Mouse (Mus musculus): ENCODE data around the gene Zmiz1. TPM values are rescaled to one million over a fixed set of nuclear protein-coding genes. Genes with fewer than 3 reads are reported as not detected.

The Zmiz1 gene
- polyA plus RNA-seq, 1 experiment from 2014 or later, result 21.2 TPM

DNA sequence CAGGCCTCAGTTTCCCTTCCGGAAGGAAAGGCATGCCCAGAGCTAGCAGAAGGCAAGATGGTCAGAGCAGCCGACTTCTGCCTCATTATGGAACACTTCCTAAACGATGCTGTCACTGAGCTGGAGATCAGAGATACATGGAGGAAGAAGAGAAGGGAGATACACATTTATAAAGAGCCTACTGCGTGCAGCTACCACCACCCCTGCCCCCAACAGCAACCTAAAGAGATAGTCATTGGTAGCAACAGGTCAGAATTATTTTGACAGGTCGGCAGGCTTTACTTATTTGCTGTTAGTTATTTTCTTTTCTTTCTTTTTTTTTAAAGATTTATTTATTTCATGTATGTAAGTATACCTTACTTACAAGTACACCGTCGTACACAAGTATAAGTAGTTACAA lies 90.1 kb downstream of the Zmiz1 start:
- Histone ChIP-seq H3K27me3 (replicated peaks; ENCODE audit: control insufficient read depth, insufficient read depth, low read length) (no peaks in the 10 kb centered on the region), H3K4me1 (ENCODE audit: control insufficient read depth, insufficient read depth, low read length) (peaks cover 38% of the 10 kb centered on the region), H3K4me3 (ENCODE audit: low read length) (no peak overlapping the region), H3K27ac (ENCODE audit: low read length) (no peak overlapping the region), H3K4me2 (ENCODE audit: low read depth, low read length) (no peak overlapping the region), H3K9ac (ENCODE audit: low read depth, low read length) (no peak overlapping the region), H3K9me3 (ENCODE audit: control insufficient read depth, low read length) (no peaks in the 10 kb centered on the region), H3K36me3 (ENCODE audit: control insufficient read depth, insufficient read depth, low read length) (no peaks in the 10 kb centered on the region)
- no peak for ATAC-seq
- WGBS, result 87% methylated on average over 7 of the region's 7 CpGs

DNA sequence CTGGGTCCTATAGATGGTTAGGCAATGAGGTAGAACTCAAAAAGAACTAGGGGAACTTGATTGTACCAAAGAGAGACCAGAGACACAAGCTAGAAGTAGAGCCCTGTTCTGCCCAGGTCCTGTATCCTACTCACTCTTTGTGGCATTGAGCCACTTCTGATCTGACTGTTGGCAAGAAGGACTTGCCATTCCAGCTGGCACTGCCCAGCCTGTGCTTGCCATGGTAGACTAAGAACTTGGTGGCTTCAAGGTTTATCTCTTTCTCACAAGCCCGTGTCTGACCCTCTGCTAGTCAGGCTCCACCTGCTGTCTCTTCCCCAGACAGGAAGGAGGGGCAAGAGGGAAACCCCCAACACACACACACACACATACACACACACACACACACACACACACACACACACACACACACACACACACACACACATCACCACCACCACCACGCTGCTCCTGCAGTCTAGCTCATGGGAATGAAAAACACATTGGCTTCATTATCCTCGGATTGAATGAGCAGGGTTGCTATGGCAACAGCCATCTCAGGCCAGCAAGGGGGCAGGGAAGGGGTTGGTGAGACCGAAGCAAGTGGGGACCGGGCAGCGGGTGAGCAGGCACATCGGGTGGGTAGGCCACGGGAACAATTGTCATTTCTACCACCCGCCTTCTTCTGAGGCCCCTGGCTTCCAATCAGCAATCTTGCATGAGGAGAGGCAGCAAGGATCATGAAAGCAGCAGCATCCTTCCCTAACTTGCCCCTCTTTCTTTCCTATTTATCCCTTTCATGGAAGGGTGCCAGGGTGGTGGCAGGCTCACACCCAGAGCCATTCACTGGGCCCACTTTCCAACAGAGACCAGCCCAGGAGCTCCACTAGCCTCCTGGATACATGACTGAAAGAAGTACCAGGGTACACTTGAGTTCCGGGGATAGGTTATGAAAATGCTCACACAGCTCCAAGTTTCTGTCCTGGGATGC lies 91.2 kb downstream of the Zmiz1 start:
- H3K27me3 ChIP-seq (replicated peaks; ENCODE audit: control insufficient read depth, insufficient read depth, low read length), result no peaks in the 10 kb centered on the region
- H3K4me1 ChIP-seq (ENCODE audit: control insufficient read depth, insufficient read depth, low read length), result peaks cover 47% of the 10 kb centered on the region
- WGBS, result 65% methylated on average over 10 of the region's 10 CpGs
- ATAC-seq, result no peak
- H3K36me3 ChIP-seq (ENCODE audit: control insufficient read depth, insufficient read depth, low read length), result no peaks in the 10 kb centered on the region
- H3K9me3 ChIP-seq (ENCODE audit: control insufficient read depth, low read length), result no peaks in the 10 kb centered on the region
- no peak overlapping the region for H3K27ac ChIP-seq (ENCODE audit: low read length)
- no peak overlapping the region for H3K4me3 ChIP-seq (ENCODE audit: low read length)
- no peak overlapping the region for H3K9ac ChIP-seq (ENCODE audit: low read depth, low read length)
- H3K4me2 ChIP-seq (ENCODE audit: low read depth, low read length), result no peak overlapping the region

DNA sequence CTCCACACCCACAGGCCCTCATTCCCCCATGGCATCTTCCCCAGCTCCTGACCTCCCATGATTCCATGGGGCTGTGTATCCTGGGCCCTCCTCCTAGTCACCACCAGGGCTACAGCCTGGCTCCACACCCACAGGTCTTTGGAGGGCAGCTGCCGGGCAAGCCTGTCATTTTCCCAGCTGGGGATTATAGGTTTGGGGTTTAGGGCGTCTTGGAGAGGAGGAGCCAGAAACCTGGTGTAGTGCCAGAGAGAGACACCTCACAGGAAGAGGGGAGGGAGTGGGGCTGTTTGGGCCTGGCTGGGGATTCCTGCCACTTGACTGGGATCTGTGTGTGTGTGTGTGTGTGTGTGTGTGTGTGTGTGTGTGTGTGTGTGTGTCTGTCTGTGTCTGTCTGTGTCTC lies 92.7 kb downstream of the Zmiz1 start:
- 10% methylated on average over 2 of the region's 2 CpGs for WGBS
- Histone ChIP-seq H3K9ac (ENCODE audit: low read depth, low read length) (peak overlapping the region; percentile 15; the same call in 1 of the 2 replicates), H3K4me3 (ENCODE audit: low read length) (no peak overlapping the region), H3K27ac (ENCODE audit: low read length) (no peak overlapping the region), H3K4me1 (ENCODE audit: control insufficient read depth, insufficient read depth, low read length) (peaks cover 59% of the 10 kb centered on the region), H3K4me2 (ENCODE audit: low read depth, low read length) (no peak overlapping the region), H3K27me3 (replicated peaks; ENCODE audit: control insufficient read depth, insufficient read depth, low read length) (no peaks in the 10 kb centered on the region), H3K9me3 (ENCODE audit: control insufficient read depth, low read length) (no peaks in the 10 kb centered on the region), H3K36me3 (ENCODE audit: control insufficient read depth, insufficient read depth, low read length) (no peaks in the 10 kb centered on the region)
- no peak for ATAC-seq

DNA sequence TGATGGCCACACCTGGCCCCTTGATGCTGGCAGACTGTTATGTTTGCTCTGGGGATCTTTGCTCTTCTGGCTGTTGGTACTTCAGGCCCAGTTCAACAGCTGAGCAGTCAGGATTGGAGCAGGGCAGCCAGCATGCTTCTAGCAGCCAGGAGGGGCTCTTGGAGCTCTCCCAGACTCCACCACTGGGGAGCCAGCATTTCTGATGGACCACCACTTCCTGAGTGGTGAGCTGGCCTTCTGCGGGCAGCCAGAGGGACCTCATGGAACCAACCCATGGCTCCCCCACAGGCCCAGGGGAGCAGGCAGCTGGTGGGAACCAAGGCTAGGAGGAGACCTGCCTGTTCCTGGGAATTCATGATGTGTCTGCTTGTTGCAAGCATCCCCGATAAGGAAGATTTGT lies 94.4 kb downstream of the Zmiz1 start:
- H3K27me3 ChIP-seq (replicated peaks; ENCODE audit: control insufficient read depth, insufficient read depth, low read length), result no peaks in the 10 kb centered on the region
- 40% methylated on average over 2 of the region's 2 CpGs for WGBS
- no peaks in the 10 kb centered on the region for H3K9me3 ChIP-seq (ENCODE audit: control insufficient read depth, low read length)
- H3K4me3 ChIP-seq (ENCODE audit: low read length), result no peak overlapping the region
- H3K27ac ChIP-seq (ENCODE audit: low read length), result peak overlapping the region; percentile 34; the same call in 1 of the 2 replicates
- no peak for ATAC-seq
- H3K4me1 ChIP-seq (ENCODE audit: control insufficient read depth, insufficient read depth, low read length), result peaks cover 53% of the 10 kb centered on the region
- H3K9ac ChIP-seq (ENCODE audit: low read depth, low read length), result peak overlapping the region; percentile 5; the same call in 1 of the 2 replicates
- no peak overlapping the region for H3K4me2 ChIP-seq (ENCODE audit: low read depth, low read length)
- peaks cover 2% of the 10 kb centered on the region; the same call in 1 of the 2 replicates for H3K36me3 ChIP-seq (ENCODE audit: control insufficient read depth, insufficient read depth, low read length)

DNA sequence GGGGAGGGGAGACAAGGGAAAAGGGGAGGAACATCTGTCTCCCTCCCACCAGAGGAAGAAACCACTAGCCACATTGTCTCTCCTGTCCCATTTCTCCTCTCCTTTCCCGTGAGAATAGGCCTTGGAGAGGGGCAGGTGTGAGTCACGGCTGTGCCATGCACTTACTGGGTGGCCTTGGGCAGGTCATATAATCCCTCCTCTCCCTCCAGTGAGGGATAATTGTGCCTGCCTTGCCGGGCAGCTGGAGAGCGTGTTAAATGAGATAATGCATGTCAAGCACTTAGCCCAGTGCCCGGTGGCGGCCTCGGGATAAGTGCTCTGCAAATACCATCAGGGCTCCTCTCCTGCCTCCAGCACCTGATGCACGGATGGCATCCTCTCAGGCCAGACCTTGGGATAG lies 95.8 kb downstream of the Zmiz1 start:
- Histone ChIP-seq H3K4me2 (ENCODE audit: low read depth, low read length) (no peak overlapping the region), H3K36me3 (ENCODE audit: control insufficient read depth, insufficient read depth, low read length) (peaks cover 2% of the 10 kb centered on the region; the same call in 1 of the 2 replicates), H3K4me3 (ENCODE audit: low read length) (no peak overlapping the region), H3K4me1 (ENCODE audit: control insufficient read depth, insufficient read depth, low read length) (peaks cover 48% of the 10 kb centered on the region), H3K9me3 (ENCODE audit: control insufficient read depth, low read length) (no peaks in the 10 kb centered on the region), H3K27ac (ENCODE audit: low read length) (0 out of 2 replicates have a peak overlapping the region, but pooled peaks have one; percentile 27), H3K27me3 (replicated peaks; ENCODE audit: control insufficient read depth, insufficient read depth, low read length) (no peaks in the 10 kb centered on the region), H3K9ac (ENCODE audit: low read depth, low read length) (0 out of 2 replicates have a peak overlapping the region, but pooled peaks have one; percentile 21)
- ATAC-seq, result peak; percentile 32
- 15% methylated on average over 8 of the region's 8 CpGs for WGBS

DNA sequence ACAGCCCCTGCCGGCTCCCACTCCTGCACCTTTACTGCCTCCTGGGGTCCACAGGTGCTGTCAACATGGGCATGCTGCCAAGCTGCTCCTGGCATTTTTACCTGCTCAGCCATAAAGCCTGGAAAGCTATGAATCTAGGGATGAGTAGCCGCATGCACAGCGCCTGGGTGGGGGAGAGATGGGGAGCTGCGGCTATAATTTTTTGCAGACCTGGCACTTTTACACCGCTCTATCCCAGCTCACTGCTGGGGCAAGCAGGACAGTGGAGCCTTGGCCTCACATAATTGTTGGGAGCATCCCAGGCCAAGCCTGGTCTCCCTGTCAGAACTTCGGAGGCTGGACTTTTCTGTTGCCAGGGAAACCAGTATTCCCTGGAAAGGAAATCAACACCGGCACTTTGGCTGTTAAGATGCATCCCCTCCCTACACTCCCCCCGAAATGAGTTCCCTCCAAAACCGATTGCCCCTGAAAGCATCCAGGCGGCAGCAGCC lies 96.4 kb downstream of the Zmiz1 start:
- Histone ChIP-seq H3K9me3 (ENCODE audit: control insufficient read depth, low read length) (no peaks in the 10 kb centered on the region), H3K4me1 (ENCODE audit: control insufficient read depth, insufficient read depth, low read length) (peaks cover 53% of the 10 kb centered on the region), H3K9ac (ENCODE audit: low read depth, low read length) (peak overlapping the region; percentile 38; the same call in 1 of the 2 replicates), H3K4me3 (ENCODE audit: low read length) (no peak overlapping the region), H3K27ac (ENCODE audit: low read length) (peak overlapping the region; percentile 30), H3K4me2 (ENCODE audit: low read depth, low read length) (no peak overlapping the region), H3K36me3 (ENCODE audit: control insufficient read depth, insufficient read depth, low read length) (peaks cover 2% of the 10 kb centered on the region; the same call in 1 of the 2 replicates), H3K27me3 (replicated peaks; ENCODE audit: control insufficient read depth, insufficient read depth, low read length) (no peaks in the 10 kb centered on the region)
- 0 out of 2 replicates have a peak, but pooled peaks have one; percentile 23 for ATAC-seq
- 28% methylated on average over 10 of the region's 10 CpGs for WGBS

DNA sequence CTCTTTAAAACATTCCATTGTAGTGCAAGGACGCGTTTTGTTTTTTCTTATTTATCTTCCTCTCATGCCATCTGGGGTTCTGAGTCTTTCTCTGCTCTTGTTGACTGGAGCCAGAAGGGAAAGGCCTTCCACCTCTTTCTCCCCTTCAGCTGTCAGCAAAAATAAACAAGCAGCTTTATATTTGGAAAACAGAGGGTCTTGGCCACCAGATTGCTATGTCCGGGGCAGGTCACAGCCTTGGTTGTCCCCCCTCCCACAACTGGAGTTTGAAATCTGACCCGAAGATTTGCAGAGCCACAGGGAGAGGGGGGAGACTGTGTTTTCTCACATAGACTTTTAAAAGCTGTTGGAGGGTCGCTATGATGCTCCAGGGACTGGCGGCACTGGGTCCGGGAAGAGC lies 96.9 kb downstream of the Zmiz1 start:
- no peak for ATAC-seq
- H3K4me3 ChIP-seq (ENCODE audit: low read length), result no peak overlapping the region
- H3K27ac ChIP-seq (ENCODE audit: low read length), result peak overlapping the region; percentile 30
- peak overlapping the region; percentile 38; the same call in 1 of the 2 replicates for H3K9ac ChIP-seq (ENCODE audit: low read depth, low read length)
- no peaks in the 10 kb centered on the region for H3K9me3 ChIP-seq (ENCODE audit: control insufficient read depth, low read length)
- H3K36me3 ChIP-seq (ENCODE audit: control insufficient read depth, insufficient read depth, low read length), result peaks cover 2% of the 10 kb centered on the region; the same call in 1 of the 2 replicates
- peaks cover 53% of the 10 kb centered on the region for H3K4me1 ChIP-seq (ENCODE audit: control insufficient read depth, insufficient read depth, low read length)
- no peaks in the 10 kb centered on the region for H3K27me3 ChIP-seq (replicated peaks; ENCODE audit: control insufficient read depth, insufficient read depth, low read length)
- WGBS, result 24% methylated on average over 7 of the region's 7 CpGs
- no peak overlapping the region for H3K4me2 ChIP-seq (ENCODE audit: low read depth, low read length)

DNA sequence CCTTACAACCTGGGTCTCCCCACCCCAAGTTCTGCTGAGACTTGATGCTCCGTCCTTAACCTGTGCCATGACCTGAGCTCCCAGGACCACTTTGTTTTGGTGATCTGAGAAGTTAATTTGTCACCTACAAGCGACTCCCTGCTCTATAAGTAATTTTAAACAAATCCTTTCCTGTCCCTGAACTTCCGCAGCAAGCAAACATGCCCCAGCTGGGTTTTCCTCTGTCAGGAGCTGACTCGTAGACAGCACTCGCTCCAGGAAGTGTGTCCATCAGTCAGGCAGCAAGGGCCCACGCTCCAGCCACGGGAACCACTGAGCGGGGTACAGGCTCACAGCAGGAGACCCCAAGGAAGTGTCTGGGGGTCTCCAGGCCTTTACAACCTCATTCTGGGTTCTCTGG lies 98.0 kb downstream of the Zmiz1 start:
- no peak for ATAC-seq
- no peak overlapping the region for H3K4me2 ChIP-seq (ENCODE audit: low read depth, low read length)
- no peaks in the 10 kb centered on the region for H3K27me3 ChIP-seq (replicated peaks; ENCODE audit: control insufficient read depth, insufficient read depth, low read length)
- no peaks in the 10 kb centered on the region for H3K9me3 ChIP-seq (ENCODE audit: control insufficient read depth, low read length)
- H3K27ac ChIP-seq (ENCODE audit: low read length), result peak overlapping the region; percentile 55
- H3K9ac ChIP-seq (ENCODE audit: low read depth, low read length), result no peak overlapping the region
- H3K4me3 ChIP-seq (ENCODE audit: low read length), result no peak overlapping the region
- peaks cover 2% of the 10 kb centered on the region; the same call in 1 of the 2 replicates for H3K36me3 ChIP-seq (ENCODE audit: control insufficient read depth, insufficient read depth, low read length)
- WGBS, result 23% methylated on average over 8 of the region's 8 CpGs
- peaks cover 60% of the 10 kb centered on the region for H3K4me1 ChIP-seq (ENCODE audit: control insufficient read depth, insufficient read depth, low read length)

DNA sequence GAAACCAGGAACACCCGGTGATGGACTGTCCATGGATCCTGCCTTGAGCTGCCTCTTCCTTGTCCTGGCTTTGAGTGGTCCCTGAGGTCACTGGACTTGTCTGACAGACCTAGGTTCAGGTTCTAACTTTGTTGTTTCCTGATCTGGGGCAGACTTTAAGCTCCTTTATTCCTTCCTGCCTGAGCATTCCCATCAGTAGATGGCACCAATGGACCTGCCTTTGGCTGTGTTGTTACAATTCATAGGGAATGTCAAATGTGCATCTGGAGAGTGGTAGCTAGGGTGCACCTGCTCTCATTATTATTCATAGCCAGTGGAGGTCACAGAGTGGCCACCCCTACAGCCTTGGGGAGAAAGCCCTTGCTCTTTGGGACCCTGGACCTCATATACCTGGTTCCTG lies 99.5 kb downstream of the Zmiz1 start:
- Histone ChIP-seq H3K27me3 (replicated peaks; ENCODE audit: control insufficient read depth, insufficient read depth, low read length) (no peaks in the 10 kb centered on the region), H3K4me2 (ENCODE audit: low read depth, low read length) (no peak overlapping the region), H3K36me3 (ENCODE audit: control insufficient read depth, insufficient read depth, low read length) (peaks cover 3% of the 10 kb centered on the region; the same call in 1 of the 2 replicates), H3K4me1 (ENCODE audit: control insufficient read depth, insufficient read depth, low read length) (peaks cover 54% of the 10 kb centered on the region), H3K9ac (ENCODE audit: low read depth, low read length) (no peak overlapping the region), H3K9me3 (ENCODE audit: control insufficient read depth, low read length) (no peaks in the 10 kb centered on the region), H3K27ac (ENCODE audit: low read length) (no peak overlapping the region), H3K4me3 (ENCODE audit: low read length) (no peak overlapping the region)
- 93% methylated on average over 1 of the region's 1 CpGs for WGBS
- no peak for ATAC-seq
